Mouse (Mus musculus): ENCODE data around the gene Hmgb2. TPM values are rescaled to one million over a fixed set of nuclear protein-coding genes. Genes with fewer than 3 reads are reported as not detected.

Hmgb2 gene
- polyA plus RNA-seq, 1 experiment from 2014 or later, result 491 TPM

DNA sequence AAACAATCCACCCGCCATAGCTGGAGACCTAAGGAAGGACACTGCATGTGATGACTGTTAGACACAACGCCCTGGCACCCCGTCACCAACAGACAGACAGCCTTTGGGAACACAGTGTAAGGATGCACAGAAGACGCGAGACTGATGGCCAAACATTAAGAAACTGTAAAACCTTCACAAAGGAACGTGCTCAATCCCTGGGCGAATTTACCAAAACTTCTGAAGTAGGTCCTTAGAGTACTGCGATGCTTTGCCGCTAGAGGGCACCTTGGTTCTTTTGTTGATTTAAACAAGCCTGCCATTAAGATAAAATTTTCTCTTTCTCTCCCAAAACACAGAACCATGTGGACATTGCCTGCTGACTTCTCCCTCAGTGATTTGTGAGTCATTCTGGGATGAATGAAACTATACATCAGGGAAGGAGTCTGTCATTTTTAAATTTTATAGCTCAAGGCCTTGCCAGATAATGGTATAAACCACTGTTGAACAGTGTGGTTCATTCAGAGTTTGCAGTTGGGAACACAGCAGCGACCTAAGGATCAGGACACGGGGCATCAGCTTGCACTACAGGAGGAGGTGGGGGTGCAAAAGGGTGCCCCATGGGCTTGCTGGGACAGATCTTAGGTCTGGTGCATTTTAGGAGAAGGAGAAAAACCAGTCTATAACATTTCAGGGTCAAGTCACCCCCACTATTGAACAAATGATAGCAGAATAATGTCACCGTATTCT, 28.6 kb downstream of the Hmgb2 start:
- Histone ChIP-seq H3K27ac (ENCODE audit: low read length) (no peak overlapping the region), H3K36me3 (ENCODE audit: control insufficient read depth, insufficient read depth, low read length) (peaks cover 7% of the 10 kb centered on the region; the same call in 1 of the 2 replicates), H3K4me3 (ENCODE audit: low read length) (no peak overlapping the region), H3K9me3 (ENCODE audit: control insufficient read depth, low read length) (no peaks in the 10 kb centered on the region), H3K9ac (ENCODE audit: low read length) (no peak overlapping the region), H3K4me2 (ENCODE audit: low read depth, low read length) (no peak overlapping the region), H3K4me1 (replicated peaks; ENCODE audit: control insufficient read depth, insufficient read depth, low read length) (no peaks in the 10 kb centered on the region), H3K27me3 (ENCODE audit: control insufficient read depth, insufficient read depth, low read depth, low read length) (no peaks in the 10 kb centered on the region)
- WGBS, result 40% methylated on average over 12 of the region's 12 CpGs
- no peak for ATAC-seq (ENCODE audit: low read depth)

DNA sequence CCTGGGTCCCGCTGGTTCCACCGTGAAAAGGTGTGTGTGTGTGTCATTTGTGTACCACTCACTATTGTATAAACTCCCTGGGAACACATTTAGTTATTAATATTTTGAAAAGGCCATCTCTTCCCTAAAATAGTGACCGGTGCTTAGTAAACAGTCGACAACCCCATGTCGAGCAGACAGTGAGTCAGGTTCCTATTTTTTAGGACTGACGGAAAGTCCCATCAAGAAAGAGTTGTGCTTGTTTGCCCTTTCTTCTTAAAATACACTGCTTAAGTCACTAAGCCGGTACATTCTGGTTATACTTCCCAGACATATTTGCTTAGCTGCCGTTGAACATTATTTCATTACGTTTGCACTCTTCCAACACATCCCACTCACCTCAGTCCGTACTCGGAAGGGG, 29.2 kb downstream of the Hmgb2 start:
- no peak overlapping the region for H3K27ac ChIP-seq (ENCODE audit: low read length)
- no peak overlapping the region for H3K9ac ChIP-seq (ENCODE audit: low read length)
- no peak for ATAC-seq (ENCODE audit: low read depth)
- H3K4me1 ChIP-seq (replicated peaks; ENCODE audit: control insufficient read depth, insufficient read depth, low read length), result no peaks in the 10 kb centered on the region
- H3K36me3 ChIP-seq (ENCODE audit: control insufficient read depth, insufficient read depth, low read length), result 0 out of 2 replicates have a peak, but pooled peaks cover 3% of the 10 kb centered on the region
- no peak overlapping the region for H3K4me3 ChIP-seq (ENCODE audit: low read length)
- no peak overlapping the region for H3K4me2 ChIP-seq (ENCODE audit: low read depth, low read length)
- H3K27me3 ChIP-seq (ENCODE audit: control insufficient read depth, insufficient read depth, low read depth, low read length), result no peaks in the 10 kb centered on the region
- 76% methylated on average over 11 of the region's 11 CpGs for WGBS
- H3K9me3 ChIP-seq (ENCODE audit: control insufficient read depth, low read length), result no peaks in the 10 kb centered on the region

DNA sequence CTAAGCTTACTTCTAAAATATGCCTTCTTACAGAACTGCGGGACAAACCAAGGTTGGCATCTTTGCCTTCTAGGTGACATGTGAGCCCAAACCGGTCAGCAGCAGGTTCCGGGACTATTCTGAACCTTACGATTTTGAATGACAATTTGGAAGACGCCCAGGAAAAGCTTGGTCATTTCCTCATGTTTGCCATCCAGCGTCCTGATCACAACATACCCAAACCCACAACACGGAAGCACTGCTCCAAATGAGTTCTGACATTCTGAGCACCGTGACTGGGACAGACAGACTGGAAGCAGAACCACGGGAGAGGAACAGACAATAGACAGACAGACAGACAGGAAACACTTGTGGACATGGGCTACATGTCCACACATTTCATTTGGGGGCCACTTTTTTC, 29.7 kb downstream of the Hmgb2 start:
- WGBS, result 82% methylated on average over 9 of the region's 9 CpGs
- Histone ChIP-seq H3K4me1 (replicated peaks; ENCODE audit: control insufficient read depth, insufficient read depth, low read length) (no peaks in the 10 kb centered on the region), H3K27me3 (ENCODE audit: control insufficient read depth, insufficient read depth, low read depth, low read length) (no peaks in the 10 kb centered on the region), H3K27ac (ENCODE audit: low read length) (no peak overlapping the region), H3K4me2 (ENCODE audit: low read depth, low read length) (no peak overlapping the region), H3K9ac (ENCODE audit: low read length) (no peak overlapping the region), H3K9me3 (ENCODE audit: control insufficient read depth, low read length) (no peaks in the 10 kb centered on the region), H3K4me3 (ENCODE audit: low read length) (no peak overlapping the region), H3K36me3 (ENCODE audit: control insufficient read depth, insufficient read depth, low read length) (no peaks in the 10 kb centered on the region)
- no peak for ATAC-seq (ENCODE audit: low read depth)

DNA sequence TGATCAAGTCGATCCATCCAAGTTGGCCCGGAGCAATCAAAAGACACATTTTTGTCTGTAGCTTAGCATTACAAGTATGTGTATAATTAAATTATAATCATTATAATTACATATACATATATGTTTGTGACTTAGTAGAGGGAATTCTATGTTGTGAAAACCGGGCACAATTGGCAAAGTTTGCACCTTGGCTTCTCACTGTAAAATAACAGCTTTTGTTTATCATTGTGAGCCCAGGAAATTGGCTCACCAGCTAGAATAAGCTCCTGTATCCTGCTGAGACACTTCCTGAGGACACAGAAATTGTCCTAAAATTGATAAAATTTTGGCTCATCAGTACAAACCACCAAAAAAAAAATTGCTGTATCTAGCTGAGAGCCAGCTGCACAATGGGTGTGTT, 34.7 kb downstream of the Hmgb2 start:
- Histone ChIP-seq H3K9ac (ENCODE audit: low read length) (no peak overlapping the region), H3K4me2 (ENCODE audit: low read depth, low read length) (no peak overlapping the region), H3K27me3 (ENCODE audit: control insufficient read depth, insufficient read depth, low read depth, low read length) (no peaks in the 10 kb centered on the region), H3K9me3 (ENCODE audit: control insufficient read depth, low read length) (no peaks in the 10 kb centered on the region), H3K36me3 (ENCODE audit: control insufficient read depth, insufficient read depth, low read length) (no peaks in the 10 kb centered on the region), H3K4me1 (replicated peaks; ENCODE audit: control insufficient read depth, insufficient read depth, low read length) (no peaks in the 10 kb centered on the region), H3K4me3 (ENCODE audit: low read length) (no peak overlapping the region), H3K27ac (ENCODE audit: low read length) (no peak overlapping the region)
- WGBS, result 79% methylated on average over 3 of the region's 3 CpGs
- no peak for ATAC-seq (ENCODE audit: low read depth)

DNA sequence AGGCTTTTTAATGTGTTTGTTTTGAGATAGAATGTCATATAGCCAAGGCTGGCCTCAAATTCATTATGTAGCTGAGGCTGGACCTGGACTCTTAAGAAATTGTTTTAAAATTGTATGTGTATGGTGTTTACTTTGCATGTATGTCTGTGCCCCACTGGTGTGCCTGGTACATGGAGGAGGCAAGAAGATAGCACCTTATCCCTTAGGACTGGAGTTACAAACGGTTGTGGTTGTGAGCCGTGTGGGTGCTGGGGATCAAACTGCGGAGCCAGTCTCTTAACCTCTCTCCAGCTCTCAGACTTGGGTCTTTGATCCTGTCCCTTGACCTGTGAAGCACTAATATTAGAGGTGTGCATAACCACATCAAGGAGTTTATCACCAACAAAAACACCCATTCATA, 35.1 kb downstream of the Hmgb2 start:
- no peak for ATAC-seq (ENCODE audit: low read depth)
- Histone ChIP-seq H3K27me3 (ENCODE audit: control insufficient read depth, insufficient read depth, low read depth, low read length) (no peaks in the 10 kb centered on the region), H3K9me3 (ENCODE audit: control insufficient read depth, low read length) (no peaks in the 10 kb centered on the region), H3K9ac (ENCODE audit: low read length) (no peak overlapping the region), H3K27ac (ENCODE audit: low read length) (no peak overlapping the region), H3K36me3 (ENCODE audit: control insufficient read depth, insufficient read depth, low read length) (no peaks in the 10 kb centered on the region), H3K4me2 (ENCODE audit: low read depth, low read length) (no peak overlapping the region), H3K4me3 (ENCODE audit: low read length) (no peak overlapping the region), H3K4me1 (replicated peaks; ENCODE audit: control insufficient read depth, insufficient read depth, low read length) (no peaks in the 10 kb centered on the region)
- WGBS, result 76% methylated on average over 3 of the region's 3 CpGs

DNA sequence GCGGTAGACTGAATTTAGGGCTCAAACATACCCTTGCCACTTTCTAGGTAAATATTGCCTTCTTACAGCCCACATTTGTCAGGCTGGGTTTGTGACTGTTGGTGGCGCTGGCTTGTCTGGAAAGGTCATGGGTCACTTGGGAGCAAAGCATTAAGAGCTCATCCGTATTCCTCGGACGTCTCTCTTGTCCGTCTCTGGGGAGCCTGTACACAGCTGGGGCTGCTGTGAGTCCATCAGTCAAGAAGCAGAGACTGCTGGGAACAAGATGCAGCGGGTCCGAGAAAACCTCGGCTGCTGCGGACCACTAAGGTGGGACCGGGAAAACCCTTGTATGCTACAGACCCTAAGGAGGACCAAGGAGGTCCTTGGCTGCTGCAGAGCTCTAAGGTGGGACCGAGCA, 35.9 kb downstream of the Hmgb2 start:
- Histone ChIP-seq H3K4me2 (ENCODE audit: low read depth, low read length) (no peak overlapping the region), H3K36me3 (ENCODE audit: control insufficient read depth, insufficient read depth, low read length) (no peaks in the 10 kb centered on the region), H3K4me3 (ENCODE audit: low read length) (no peak overlapping the region), H3K27ac (ENCODE audit: low read length) (no peak overlapping the region), H3K4me1 (replicated peaks; ENCODE audit: control insufficient read depth, insufficient read depth, low read length) (no peaks in the 10 kb centered on the region), H3K9ac (ENCODE audit: low read length) (no peak overlapping the region), H3K27me3 (ENCODE audit: control insufficient read depth, insufficient read depth, low read depth, low read length) (no peaks in the 10 kb centered on the region), H3K9me3 (ENCODE audit: control insufficient read depth, low read length) (no peaks in the 10 kb centered on the region)
- WGBS, result 35% methylated on average over 12 of the region's 12 CpGs
- ATAC-seq (ENCODE audit: low read depth), result no peak

DNA sequence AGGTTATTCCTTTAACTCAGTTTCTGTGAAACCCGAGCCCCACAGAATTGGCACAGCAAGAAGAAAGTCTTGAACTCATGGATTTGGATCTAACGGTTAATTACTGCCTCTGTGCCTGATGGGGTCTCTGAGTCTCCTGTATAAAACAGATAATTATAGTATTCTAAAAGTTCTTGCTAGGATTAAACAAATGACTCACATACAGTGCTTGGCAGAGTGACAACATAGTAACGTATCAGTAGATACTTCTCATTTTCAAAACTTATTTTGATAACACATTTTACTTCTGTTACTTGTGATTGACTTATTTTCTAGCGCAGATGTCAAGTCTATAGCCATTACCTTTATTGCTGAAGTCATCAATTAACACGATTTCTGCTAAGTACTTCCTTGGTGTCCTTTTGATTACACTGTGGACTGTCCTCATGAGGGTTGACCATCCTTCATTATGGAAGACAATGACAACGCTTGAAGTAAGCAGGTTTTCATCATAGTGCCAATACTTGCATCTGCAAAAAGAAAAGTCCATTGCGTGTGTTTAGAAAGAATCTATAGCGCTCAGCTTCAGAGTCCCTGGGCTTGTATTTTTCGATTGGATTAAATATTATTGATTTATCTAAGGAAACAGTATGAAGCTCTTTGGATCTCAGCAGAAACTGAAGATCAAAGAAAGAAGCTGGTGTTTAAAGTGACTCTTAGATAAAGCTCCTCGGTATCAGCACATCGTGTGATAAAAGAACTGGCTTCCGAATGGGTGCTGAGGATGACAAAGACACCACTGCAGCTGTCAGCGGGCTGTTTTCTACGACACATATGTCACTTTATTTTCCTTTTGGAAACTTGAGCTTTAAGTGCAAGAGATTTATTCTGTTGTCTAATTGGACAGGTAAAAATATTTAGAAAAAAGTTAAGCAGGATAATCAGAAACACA, 40.7 kb downstream of the Hmgb2 start:
- H3K36me3 ChIP-seq (ENCODE audit: control insufficient read depth, insufficient read depth, low read length), result no peaks in the 10 kb centered on the region
- H3K4me3 ChIP-seq (ENCODE audit: low read length), result no peak overlapping the region
- H3K9ac ChIP-seq (ENCODE audit: low read length), result no peak overlapping the region
- no peaks in the 10 kb centered on the region for H3K27me3 ChIP-seq (ENCODE audit: control insufficient read depth, insufficient read depth, low read depth, low read length)
- ATAC-seq (ENCODE audit: low read depth), result no peak
- H3K27ac ChIP-seq (ENCODE audit: low read length), result no peak overlapping the region
- WGBS, result 70% methylated on average over 14 of the region's 14 CpGs
- no peaks in the 10 kb centered on the region for H3K4me1 ChIP-seq (replicated peaks; ENCODE audit: control insufficient read depth, insufficient read depth, low read length)
- no peaks in the 10 kb centered on the region for H3K9me3 ChIP-seq (ENCODE audit: control insufficient read depth, low read length)
- H3K4me2 ChIP-seq (ENCODE audit: low read depth, low read length), result no peak overlapping the region

DNA sequence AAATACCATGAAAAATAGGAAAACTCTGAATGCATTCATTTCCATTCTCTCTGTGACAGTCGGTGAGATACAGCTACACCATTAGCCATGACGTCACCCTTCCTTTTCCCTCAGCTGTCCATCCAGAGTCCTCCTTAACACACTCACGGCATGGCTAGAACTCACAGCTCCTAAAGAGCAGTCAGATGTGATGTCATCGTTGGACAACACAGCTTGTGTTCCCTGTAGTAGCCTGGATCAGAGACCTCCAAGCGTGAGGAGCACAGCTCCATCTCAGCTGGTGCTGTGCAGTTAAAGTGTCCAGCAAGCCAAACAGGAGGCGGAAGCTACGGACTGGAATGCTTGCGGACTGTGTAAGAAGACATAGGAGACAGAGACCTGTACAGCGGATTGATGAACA, 49.2 kb downstream of the Hmgb2 start:
- Histone ChIP-seq H3K27me3 (ENCODE audit: control insufficient read depth, insufficient read depth, low read depth, low read length) (no peaks in the 10 kb centered on the region), H3K4me3 (ENCODE audit: low read length) (no peak overlapping the region), H3K27ac (ENCODE audit: low read length) (no peak overlapping the region), H3K4me1 (replicated peaks; ENCODE audit: control insufficient read depth, insufficient read depth, low read length) (no peaks in the 10 kb centered on the region), H3K9me3 (ENCODE audit: control insufficient read depth, low read length) (no peaks in the 10 kb centered on the region), H3K4me2 (ENCODE audit: low read depth, low read length) (no peak overlapping the region), H3K9ac (ENCODE audit: low read length) (no peak overlapping the region), H3K36me3 (ENCODE audit: control insufficient read depth, insufficient read depth, low read length) (no peaks in the 10 kb centered on the region)
- 81% methylated on average over 9 of the region's 9 CpGs for WGBS
- ATAC-seq (ENCODE audit: low read depth), result no peak

DNA sequence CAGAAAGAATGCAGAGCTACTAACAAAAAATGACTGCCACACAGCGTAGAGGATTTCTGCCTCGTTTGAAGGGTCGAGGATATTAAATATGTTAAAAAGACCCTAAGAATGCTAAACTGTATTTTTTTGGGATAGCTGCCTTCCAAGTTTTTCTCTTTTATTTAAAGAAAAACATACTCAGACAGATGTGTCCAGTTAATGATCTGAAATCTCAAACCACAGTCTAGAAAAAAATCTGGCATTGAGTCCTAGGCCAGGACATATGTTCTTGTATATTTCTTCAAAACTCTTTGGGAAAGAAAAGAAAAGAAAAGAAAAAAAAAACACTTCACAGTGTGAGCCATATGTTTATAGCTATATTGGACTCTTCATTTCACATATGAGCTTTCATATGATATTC, 51.0 kb downstream of the Hmgb2 start:
- ATAC-seq (ENCODE audit: low read depth), result no peak
- Histone ChIP-seq H3K9me3 (ENCODE audit: control insufficient read depth, low read length) (no peaks in the 10 kb centered on the region), H3K27ac (ENCODE audit: low read length) (no peak overlapping the region), H3K36me3 (ENCODE audit: control insufficient read depth, insufficient read depth, low read length) (no peaks in the 10 kb centered on the region), H3K4me3 (ENCODE audit: low read length) (no peak overlapping the region), H3K4me1 (replicated peaks; ENCODE audit: control insufficient read depth, insufficient read depth, low read length) (no peaks in the 10 kb centered on the region), H3K27me3 (ENCODE audit: control insufficient read depth, insufficient read depth, low read depth, low read length) (no peaks in the 10 kb centered on the region), H3K9ac (ENCODE audit: low read length) (no peak overlapping the region), H3K4me2 (ENCODE audit: low read depth, low read length) (no peak overlapping the region)
- 48% methylated on average over 3 of the region's 3 CpGs for WGBS

All from lung, embryonic 16.5 days (tissue).